Mouse (Mus musculus) kidney, embryonic 14.5 days (tissue): ENCODE data around the gene Prss30. TPM values are rescaled to one million over a fixed set of nuclear protein-coding genes. Genes with fewer than 3 reads are reported as not detected.

ENCODE experiments used
- ATAC-seq: fragments of 200-750 bp; cut with Nextera tagmentation; 2 replicates; pipeline ENCODE4 v1.8.0; 2017; ENCODE audit warnings: moderate number of reproducible peaks, mild to moderate bottlenecking, moderate TSS enrichment, moderate library complexity; ENCODE audit not compliant: low FRiP score, low TSS enrichment
- H3K27ac ChIP-seq: fragments of 300-500 bp; sonication (generic); 2 replicates; pipeline ENCODE4 v1.5.1; 2014; ENCODE audit warnings: low read depth, mild to moderate bottlenecking, low read length, moderate library complexity, mixed read lengths
- H3K27me3 ChIP-seq: fragments of 300-500 bp; sonication (generic); 2 replicates; pipeline ENCODE4 v1.6.1; 2014; ENCODE audit warnings: mild to moderate bottlenecking, low read length; ENCODE audit not compliant: control insufficient read depth, insufficient read depth
- H3K36me3 ChIP-seq: fragments of 300-500 bp; sonication (generic); 2 replicates; pipeline ENCODE4 v1.6.1; 2014; ENCODE audit warnings: low read length, mixed read lengths; ENCODE audit not compliant: control insufficient read depth, insufficient read depth
- H3K4me1 ChIP-seq: fragments of 300-500 bp; sonication (generic); 2 replicates; pipeline ENCODE4 v1.6.1; 2014; ENCODE audit warnings: low read length, mixed read lengths; ENCODE audit not compliant: control insufficient read depth, insufficient read depth
- H3K4me2 ChIP-seq: fragments of 300-500 bp; sonication (generic); replicated peaks from 2 replicates; pipeline ENCODE4 v1.6.1; 2014; ENCODE audit warnings: low read depth, mild to moderate bottlenecking, low read length
- H3K4me3 ChIP-seq: fragments of 300-500 bp; sonication (generic); 2 replicates; pipeline ENCODE4 v1.5.1; 2014; ENCODE audit warnings: mild to moderate bottlenecking, low read length
- H3K9ac ChIP-seq: fragments of 300-500 bp; sonication (generic); 2 replicates; pipeline ENCODE4 v1.6.1; 2014; ENCODE audit warnings: low read depth, mild to moderate bottlenecking, low read length, moderate library complexity
- H3K9me3 ChIP-seq: fragments of 300-500 bp; sonication (generic); 2 replicates; pipeline ENCODE4 v1.6.1; 2016; ENCODE audit warnings: low read length; ENCODE audit not compliant: control insufficient read depth
- WGBS: fragments of 180-500 bp; shearing (Covaris S2); extraction: QIAGEN DNeasy Blood & Tissue Kit; methylation state at CpG from one replicate; pipeline ENCODE4 v1.1.7; 2014; 5-methylcytosine and 5-hydroxymethylcytosine counted together
- polyA plus RNA-seq: library from polyadenylated mRNA; unstranded; fragments of >200 nt; fragmentation: Nextera tagmentation; extraction: Ambion mirVana; gene quantifications from 2 replicates; pipeline ENCODE4 v1.2.1, GENCODE M21; 2014

The Prss30 gene
- polyA plus RNA-seq: 0.26 and 0.30 TPM in 2 replicates

DNA sequence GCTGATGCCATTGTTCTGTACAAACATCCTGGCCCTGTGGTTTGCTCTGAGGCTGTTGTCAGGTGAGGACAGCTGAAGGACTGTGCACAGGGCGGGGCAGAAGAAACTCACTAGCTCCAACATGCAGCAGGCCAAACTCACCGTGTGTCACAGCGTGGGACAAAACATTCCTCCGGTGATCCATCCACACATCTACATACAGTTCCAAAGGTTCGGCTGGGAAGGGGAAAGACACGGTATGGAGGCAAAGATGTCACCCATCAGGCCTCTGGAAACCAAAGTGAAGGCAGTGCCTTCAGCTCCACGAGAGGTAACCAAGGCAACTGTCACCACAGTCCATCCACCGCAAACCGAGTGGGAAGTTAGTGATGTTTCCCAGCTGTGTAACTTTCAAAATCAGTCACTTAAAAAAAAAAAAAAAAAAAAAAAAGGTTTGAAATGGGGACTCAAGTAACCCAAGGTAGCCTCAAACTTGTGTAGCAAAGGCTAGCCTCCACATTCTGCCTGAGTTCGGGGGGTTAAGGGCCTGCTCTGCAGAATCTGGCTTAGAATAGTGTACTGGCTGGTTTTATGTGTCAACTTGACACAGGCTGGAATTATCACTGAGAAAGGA is at the start of gene Prss30:
Gene Prss30, minus strand, starts transcription at position 270 of the 613 bp plus-strand sequence.
- H3K9ac ChIP-seq: no peak within 1 kb of the TSS
- ATAC-seq: no peak
- H3K4me3 ChIP-seq: no peak within 1 kb of the TSS
- no peaks in the 10 kb centered on the region for H3K9me3 ChIP-seq
- H3K4me2 ChIP-seq: no peak within 1 kb of the TSS
- H3K36me3 ChIP-seq: no peaks in the 10 kb centered on the region
- no peak within 1 kb of the TSS for H3K27ac ChIP-seq
- WGBS: 65% methylated on average over 10 of the region's 10 CpGs
- no peaks in the 10 kb centered on the region for H3K4me1 ChIP-seq
- H3K27me3 ChIP-seq: no peaks in the 10 kb centered on the region

DNA sequence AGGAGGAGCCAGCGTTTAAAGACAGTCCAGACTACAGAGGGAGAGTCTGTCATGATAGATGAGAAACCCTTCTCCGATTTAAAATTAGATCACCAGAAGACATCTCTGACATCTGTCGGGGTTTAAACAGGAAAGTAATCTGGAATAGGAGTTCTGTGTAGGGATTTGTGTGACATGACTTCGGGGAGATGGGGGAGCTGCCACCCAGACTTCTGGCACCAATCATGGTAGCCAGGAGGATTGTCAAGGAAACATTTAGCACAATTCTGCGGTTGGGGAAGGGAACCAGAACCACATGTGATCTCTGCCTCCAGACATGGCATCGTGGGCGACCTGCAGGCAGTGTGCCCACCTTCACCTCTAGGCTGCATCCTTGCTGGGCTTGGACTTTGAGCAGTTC is 49.1 kb upstream of the Prss30 start:
- 82% methylated on average over 7 of the region's 7 CpGs for WGBS

DNA sequence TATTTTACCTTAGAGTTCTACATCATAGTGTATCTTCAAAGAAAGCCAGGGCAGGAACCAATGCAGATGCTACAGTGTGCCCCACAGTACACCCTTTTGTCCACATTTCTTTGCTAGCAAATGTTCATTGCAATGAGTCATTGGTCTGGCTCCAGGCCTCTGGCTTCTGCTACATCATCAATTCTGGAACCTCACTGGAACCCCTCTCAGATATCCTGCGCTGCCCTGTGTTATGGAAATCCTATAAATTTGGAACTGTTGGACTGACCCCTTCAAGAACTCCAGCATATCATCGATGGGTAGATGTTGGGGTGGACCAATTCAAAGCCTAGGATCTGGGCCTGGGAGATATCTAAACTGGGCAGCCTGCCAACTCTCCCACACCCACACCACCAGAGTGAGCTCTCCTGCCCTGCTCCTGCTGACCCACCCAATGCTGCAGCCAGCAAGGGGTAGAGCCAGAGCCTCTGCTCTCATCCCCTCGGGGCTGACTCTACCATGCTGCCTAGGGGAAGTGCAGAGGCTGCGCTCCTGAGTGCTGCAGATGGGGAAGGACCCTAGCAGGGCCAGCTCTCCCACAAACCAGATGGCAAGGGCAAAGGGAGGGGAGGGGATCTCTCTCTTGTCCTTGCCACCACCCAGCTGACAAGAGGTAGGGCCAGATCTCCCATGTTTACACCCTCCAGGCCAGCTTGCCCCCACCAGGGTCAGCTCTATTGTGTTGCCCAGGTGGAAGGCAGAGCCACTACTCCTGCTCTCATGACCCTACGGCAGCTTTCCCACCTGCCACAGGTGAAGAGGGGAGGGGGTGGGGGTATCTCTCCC is 41.2 kb upstream of the Prss30 start:
- H3K4me1 ChIP-seq: no peaks in the 10 kb centered on the region
- H3K9me3 ChIP-seq: no peaks in the 10 kb centered on the region
- no peak for ATAC-seq
- no peak overlapping the region for H3K4me2 ChIP-seq
- H3K27me3 ChIP-seq: no peaks in the 10 kb centered on the region
- no peaks in the 10 kb centered on the region for H3K36me3 ChIP-seq
- H3K27ac ChIP-seq: no peak overlapping the region
- 66% methylated on average over 5 of the region's 5 CpGs for whole genome bisulfite sequencing
- no peak overlapping the region for H3K4me3 ChIP-seq
- no peak overlapping the region for H3K9ac ChIP-seq

More for the DNA sequence above, 49.1 kb upstream of the Prss30 start:
- Histone ChIP-seq H3K4me2 (no peak overlapping the region), H3K27ac (no peak overlapping the region), H3K4me1 (no peaks in the 10 kb centered on the region), H3K9ac (no peak overlapping the region), H3K4me3 (no peak overlapping the region), H3K9me3 (no peaks in the 10 kb centered on the region), H3K36me3 (no peaks in the 10 kb centered on the region), H3K27me3 (no peaks in the 10 kb centered on the region)
- no peak for ATAC-seq

- Histone ChIP-seq H3K9me3 (no peaks in the 10 kb centered on the region), H3K4me1 (no peaks in the 10 kb centered on the region), H3K4me2 (no peak overlapping the region), H3K36me3 (no peaks in the 10 kb centered on the region), H3K9ac (no peak overlapping the region), H3K27me3 (no peaks in the 10 kb centered on the region), H3K4me3 (no peak overlapping the region), H3K27ac (no peak overlapping the region)
- ATAC-seq: no peak
- WGBS: 81% methylated on average over 6 of the region's 6 CpGs
Measured at GRCm38 (mm10) chr17:24020696-24021095, 40.3 kb upstream of the Prss30 start.

- no peaks in the 10 kb centered on the region for H3K36me3 ChIP-seq
- H3K9me3 ChIP-seq: no peaks in the 10 kb centered on the region
- WGBS: 30% methylated on average over 14 of the region's 14 CpGs
- no peaks in the 10 kb centered on the region for H3K27me3 ChIP-seq
- ATAC-seq: no peak
- H3K4me1 ChIP-seq: no peaks in the 10 kb centered on the region
- H3K4me3 ChIP-seq: no peak overlapping the region
- no peak overlapping the region for H3K9ac ChIP-seq
- H3K4me2 ChIP-seq: no peak overlapping the region
- H3K27ac ChIP-seq: no peak overlapping the region
Measured at GRCm38 (mm10) chr17:24015727-24016126, 35.4 kb upstream of the Prss30 start.

- Histone ChIP-seq H3K9ac (no peak overlapping the region), H3K4me1 (no peaks in the 10 kb centered on the region), H3K27ac (no peak overlapping the region), H3K4me3 (no peak overlapping the region), H3K27me3 (no peaks in the 10 kb centered on the region), H3K36me3 (no peaks in the 10 kb centered on the region), H3K4me2 (no peak overlapping the region), H3K9me3 (no peaks in the 10 kb centered on the region)
- no peak for ATAC-seq
- 89% methylated on average over 5 of the region's 5 CpGs for WGBS
Measured at GRCm38 (mm10) chr17:24014433-24014965, 34.1 kb upstream of the Prss30 start.

DNA sequence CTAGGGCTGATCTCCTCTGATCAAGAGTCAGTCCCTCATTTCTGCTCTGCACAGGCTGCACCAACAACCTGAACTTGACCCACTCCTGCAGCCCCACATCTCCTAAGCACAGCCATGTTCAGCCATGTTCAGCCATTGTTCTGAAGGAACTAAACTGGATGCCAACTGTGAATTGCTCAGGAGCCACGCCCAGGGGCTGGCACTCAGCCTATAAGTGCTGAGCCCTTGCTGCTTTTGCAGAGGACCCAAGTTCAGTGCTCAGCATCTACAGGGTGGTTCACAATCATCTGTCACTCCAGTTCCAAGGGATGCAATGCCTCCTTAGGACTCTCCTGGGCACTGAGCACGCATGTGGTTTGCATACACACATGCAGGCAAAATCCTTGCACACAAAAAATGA is 32.6 kb upstream of the Prss30 start:
- H3K4me2 ChIP-seq: no peak overlapping the region
- WGBS: 73% methylated on average over 2 of the region's 2 CpGs
- no peaks in the 10 kb centered on the region for H3K36me3 ChIP-seq
- H3K9me3 ChIP-seq: no peaks in the 10 kb centered on the region
- H3K9ac ChIP-seq: no peak overlapping the region
- no peak for ATAC-seq
- H3K27me3 ChIP-seq: no peaks in the 10 kb centered on the region
- H3K27ac ChIP-seq: no peak overlapping the region
- no peak overlapping the region for H3K4me3 ChIP-seq
- no peaks in the 10 kb centered on the region for H3K4me1 ChIP-seq

DNA sequence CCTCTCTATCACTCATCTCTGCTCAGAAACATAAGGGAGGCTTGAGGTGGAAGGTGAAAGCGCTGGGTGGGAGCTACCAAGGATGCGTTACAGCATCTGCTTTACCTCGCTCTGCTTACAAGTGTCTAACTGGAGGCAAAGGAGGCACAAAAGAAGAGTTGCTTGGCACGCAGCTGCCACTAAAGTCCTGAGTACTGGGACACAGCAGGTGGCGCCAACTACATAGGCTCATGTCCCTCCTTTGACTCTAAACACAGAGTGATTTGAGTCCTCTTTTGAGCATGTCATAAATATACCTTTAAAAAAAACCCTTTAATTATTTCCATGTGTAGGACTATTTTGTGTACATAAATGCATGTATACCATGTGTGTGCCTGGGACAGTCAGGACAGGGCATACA is 29.3 kb upstream of the Prss30 start:
- no peaks in the 10 kb centered on the region for H3K36me3 ChIP-seq
- no peak overlapping the region for H3K9ac ChIP-seq
- H3K4me1 ChIP-seq: no peaks in the 10 kb centered on the region
- H3K27ac ChIP-seq: no peak overlapping the region
- no peaks in the 10 kb centered on the region for H3K27me3 ChIP-seq
- H3K4me3 ChIP-seq: no peak overlapping the region
- H3K9me3 ChIP-seq: no peaks in the 10 kb centered on the region
- WGBS: 53% methylated on average over 5 of the region's 5 CpGs
- ATAC-seq: no peak
- no peak overlapping the region for H3K4me2 ChIP-seq

GRCm38 (mm10) chr17:24008105-24008504 is 27.7 kb upstream of the Prss30 start:
- H3K9me3 ChIP-seq: no peaks in the 10 kb centered on the region
- no peak overlapping the region for H3K4me2 ChIP-seq
- ATAC-seq: no peak
- no peak overlapping the region for H3K27ac ChIP-seq
- H3K27me3 ChIP-seq: no peaks in the 10 kb centered on the region
- H3K4me1 ChIP-seq: no peaks in the 10 kb centered on the region
- H3K9ac ChIP-seq: no peak overlapping the region
- no peak overlapping the region for H3K4me3 ChIP-seq
- 73% methylated on average over 4 of the region's 4 CpGs for WGBS
- H3K36me3 ChIP-seq: no peaks in the 10 kb centered on the region
